Mouse (Mus musculus) kidney, postnatal 10 days (tissue): ENCODE measurements around the gene Tspan7.

Source experiments
- DNase-seq: peaks from one replicate; pipeline ENCODE4 v3.0.0; 2021; ENCODE audit warnings: mixed read lengths

Gene Tspan7

GRCm38 (mm10) chrX:10549708-10550107 lies 64.8 kb downstream of the Tspan7 start:
- DNase-seq, result no peak

GRCm38 (mm10) chrX:10556899-10557298 lies 71.9 kb downstream of the Tspan7 start:
- no peak for DNase-seq

GRCm38 (mm10) chrX:10557596-10557995 lies 72.6 kb downstream of the Tspan7 start:
- no peak for DNase-seq

GRCm38 (mm10) chrX:10558625-10559024 lies 73.7 kb downstream of the Tspan7 start:
- DNase-seq, result no peak

GRCm38 (mm10) chrX:10565811-10566210 lies 80.9 kb downstream of the Tspan7 start:
- no peak for DNase-seq

GRCm38 (mm10) chrX:10574523-10574922 lies 89.6 kb downstream of the Tspan7 start:
- peak; percentile 72 for DNase-seq

GRCm38 (mm10) chrX:10575406-10575805 lies 90.4 kb downstream of the Tspan7 start:
- peak; percentile 22 for DNase-seq

GRCm38 (mm10) chrX:10576349-10576748 lies 91.4 kb downstream of the Tspan7 start:
- no peak for DNase-seq

GRCm38 (mm10) chrX:10577356-10577755 lies 92.4 kb downstream of the Tspan7 start:
- DNase-seq, result peak; percentile 7

- no peak for DNase-seq
These were observed 97.8 kb downstream of the Tspan7 start for GRCm38 (mm10) chrX:10582731-10583130.

GRCm38 (mm10) chrX:10592244-10592643 lies 107.3 kb downstream of the Tspan7 start:
- peak; percentile 55 for DNase-seq

GRCm38 (mm10) chrX:10593561-10593960 lies 108.6 kb downstream of the Tspan7 start:
- DNase-seq, result no peak

GRCm38 (mm10) chrX:10617119-10617518 lies 132.2 kb downstream of the Tspan7 start:
- peak; percentile 29 for DNase-seq

GRCm38 (mm10) chrX:10641062-10641461 lies 156.1 kb downstream of the Tspan7 start:
- no peak for DNase-seq
